Mouse (Mus musculus): ENCODE results near the gene 2310061N02Rik.
"Not testable (repeated sequence)": the region's sequence is repeated elsewhere in the genome, so short reads cannot be mapped to it uniquely, and the experiment has no call there.

The 2310061N02Rik gene

DNA sequence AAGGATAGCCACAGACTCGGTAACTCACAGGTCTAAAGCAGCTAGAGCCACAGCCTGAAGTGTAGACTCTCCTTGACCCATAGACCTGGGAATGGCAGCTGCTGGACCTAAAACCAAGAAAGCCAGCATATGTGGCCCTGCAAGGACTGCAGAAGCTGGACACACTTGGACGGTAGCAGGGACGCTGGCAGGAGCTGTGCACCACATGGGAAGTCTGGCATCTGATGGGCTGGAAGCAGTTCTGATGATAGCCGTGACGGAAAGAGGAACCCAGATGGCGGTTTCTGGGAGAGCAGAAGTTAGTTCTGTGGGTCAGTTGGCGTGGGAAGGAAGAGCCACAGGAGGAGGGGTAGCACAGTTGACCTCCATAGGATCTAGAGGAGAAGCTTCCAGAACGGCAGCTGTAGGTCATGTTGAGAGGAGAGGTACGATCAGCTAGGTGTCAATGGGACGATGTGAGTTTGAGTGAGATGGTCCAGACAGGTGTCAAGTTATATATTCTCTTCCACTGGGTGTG is at the start of gene 2310061N02Rik:
Gene 2310061N02Rik, minus strand, starts transcription at position 467 of the 517 bp plus-strand sequence.
- DNase-seq (ENCODE audit: low spot score) = no peak

- not testable (repeated sequence) for DNase-seq (ENCODE audit: low spot score)
These were observed 43.8 kb upstream of the 2310061N02Rik start, which contains the start of gene Krtap13 for GRCm38 (mm10) chr16:88751535-88751934. Krtap13 (minus strand) TSS chr16:88751635.

- DNase-seq (ENCODE audit: low spot score) = no peak
These were observed 40.2 kb upstream of the 2310061N02Rik start for GRCm38 (mm10) chr16:88747943-88748342.

GRCm38 (mm10) chr16:88744750-88745340 is 37.1 kb upstream of the 2310061N02Rik start:
- no peak for DNase-seq (ENCODE audit: low spot score)

- DNase-seq (ENCODE audit: low spot score) = no peak
These were observed 27.6 kb upstream of the 2310061N02Rik start for GRCm38 (mm10) chr16:88735391-88735790.

- DNase-seq (ENCODE audit: low spot score) = no peak
These were observed 21.1 kb upstream of the 2310061N02Rik start, which contains the start of gene Krtap13-1 for GRCm38 (mm10) chr16:88728812-88729275. Krtap13-1 (plus strand) TSS chr16:88728862.

GRCm38 (mm10) chr16:88720031-88720430 is 12.3 kb upstream of the 2310061N02Rik start:
- DNase-seq (ENCODE audit: low spot score) = no peak

DNA sequence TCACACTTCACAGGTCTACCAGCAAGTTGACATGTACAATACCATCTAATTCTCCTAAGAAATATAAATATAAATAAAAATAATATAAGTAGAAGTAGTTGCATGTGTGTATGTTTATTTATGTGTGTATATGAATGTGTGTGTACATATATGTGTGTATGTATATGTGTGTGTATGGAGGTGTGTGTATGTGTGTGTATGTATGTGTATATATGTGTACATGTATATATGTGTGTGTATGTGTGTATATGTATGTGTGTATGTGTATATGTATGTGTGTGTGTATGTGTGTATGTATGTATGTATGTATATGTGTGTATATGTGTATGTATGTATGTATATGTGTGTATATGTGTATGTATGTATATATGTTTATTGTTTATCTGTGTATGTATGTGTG is 8.8 kb upstream of the 2310061N02Rik start:
- no peak for DNase-seq (ENCODE audit: low spot score)

- no peak for DNase-seq (ENCODE audit: low spot score)
These were observed 3.5 kb upstream of the 2310061N02Rik start for GRCm38 (mm10) chr16:88711245-88711644.

GRCm38 (mm10) chr16:88710757-88711156 is 3.0 kb upstream of the 2310061N02Rik start:
- no peak for DNase-seq (ENCODE audit: low spot score)

DNA sequence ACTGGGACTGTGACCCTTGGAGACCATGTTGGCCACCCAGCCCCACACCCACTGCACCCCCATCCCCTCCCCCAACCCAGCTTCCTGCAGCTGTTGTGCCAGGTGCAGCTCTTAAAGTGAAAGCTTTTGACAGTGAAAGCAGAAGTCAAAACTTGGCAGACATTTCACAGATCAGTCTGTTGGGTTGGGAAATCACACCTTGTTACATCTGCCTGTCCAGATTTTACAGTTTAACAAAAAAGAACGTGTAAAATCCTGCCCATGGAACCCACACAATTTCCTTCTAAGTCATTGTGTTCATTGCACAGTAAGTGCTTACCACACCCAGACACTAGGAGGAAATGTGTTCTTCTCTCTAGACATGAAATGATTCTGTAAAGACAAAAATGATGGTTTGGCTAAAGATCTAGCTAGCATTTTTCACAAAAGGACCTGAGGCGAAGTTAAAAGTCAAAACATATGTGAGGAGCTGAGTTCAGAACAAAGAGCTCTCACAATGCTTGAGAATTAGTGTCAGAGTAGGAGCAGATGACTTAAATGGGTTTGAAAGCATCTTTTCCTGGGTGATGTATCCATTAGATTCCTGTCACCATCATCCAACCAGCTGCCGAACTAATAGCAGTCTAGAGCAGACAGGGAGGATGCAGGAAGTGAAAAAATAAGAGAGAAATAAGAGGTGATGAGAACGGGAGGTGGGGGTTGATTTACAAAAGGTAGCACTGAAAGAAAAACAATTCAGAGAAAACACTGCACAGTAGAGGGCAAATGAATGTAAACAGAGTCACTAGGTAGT is 6.5 kb downstream of the 2310061N02Rik start:
- no peak for DNase-seq (ENCODE audit: low spot score)

DNA sequence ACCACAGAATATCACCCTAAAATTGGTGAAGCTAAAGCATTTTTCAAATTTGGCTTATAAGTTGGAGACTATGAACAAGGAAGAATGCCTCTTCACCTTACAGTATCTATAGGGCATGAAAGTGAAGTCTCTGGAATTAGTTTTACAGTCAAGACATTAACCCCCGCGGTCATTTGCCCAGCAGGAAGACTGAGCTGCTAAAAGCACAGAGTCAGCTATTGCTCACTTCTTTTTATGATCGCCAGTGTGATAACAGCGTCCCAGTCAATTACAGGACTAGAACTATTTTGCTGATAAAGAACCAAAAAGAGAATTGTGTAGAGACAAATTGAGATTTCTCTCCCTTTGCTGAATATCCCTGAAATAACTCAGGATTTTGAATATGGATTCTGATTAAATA is 11.5 kb downstream of the 2310061N02Rik start:
- no peak for DNase-seq (ENCODE audit: low spot score)

DNA sequence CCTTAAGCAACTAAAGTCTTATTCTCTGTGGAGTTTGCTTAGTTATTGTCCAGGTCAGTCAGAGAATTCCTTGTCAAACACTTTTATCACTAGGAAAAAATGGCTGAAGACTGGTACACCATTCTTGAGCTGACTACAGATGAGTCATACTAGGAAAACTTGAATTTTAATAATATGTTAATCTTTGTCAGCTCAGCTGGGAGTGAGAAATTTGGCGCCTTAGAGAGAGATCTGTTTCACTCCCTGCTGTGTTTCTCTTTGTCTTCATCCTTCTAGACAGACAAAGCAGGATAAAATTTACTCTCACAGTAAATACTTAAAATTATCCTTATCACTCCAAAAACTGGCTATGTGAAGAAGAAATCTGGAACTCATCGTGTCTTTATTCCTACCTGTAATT is 26.5 kb downstream of the 2310061N02Rik start:
- no peak for DNase-seq (ENCODE audit: low spot score)

GRCm38 (mm10) chr16:88679099-88679498 is 28.7 kb downstream of the 2310061N02Rik start:
- DNase-seq (ENCODE audit: low spot score) = no peak

- DNase-seq (ENCODE audit: low spot score) = no peak
These were observed 36.2 kb downstream of the 2310061N02Rik start, which contains the start of gene Krtap27-1 for GRCm38 (mm10) chr16:88671571-88671970. Krtap27-1 (minus strand) TSS chr16:88671671.

DNA sequence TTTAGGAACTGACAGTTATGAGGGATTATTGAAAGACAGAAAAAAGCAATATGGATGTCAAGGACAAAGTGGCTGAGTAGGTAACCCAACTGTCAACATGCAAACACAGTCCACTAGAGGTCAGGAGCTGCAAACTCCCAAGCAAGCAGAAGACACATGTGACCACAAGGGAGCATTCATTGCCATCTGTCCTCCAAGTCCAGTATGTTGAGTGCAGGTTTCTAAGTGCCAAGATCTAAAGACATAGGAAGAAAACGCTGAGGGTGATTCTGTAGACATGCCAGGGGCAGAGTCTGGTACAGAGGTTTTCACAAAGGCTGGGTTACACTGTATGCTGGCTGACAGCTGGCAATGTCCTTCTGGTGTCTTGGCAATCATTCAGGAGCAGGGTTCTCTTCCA is 50.3 kb downstream of the 2310061N02Rik start:
- no peak for DNase-seq (ENCODE audit: low spot score)

All from ovary, adult 18-20 months (tissue).